Mouse (Mus musculus) midbrain, embryonic 14.5 days (tissue): ENCODE measurements around the gene Rora. TPM values are rescaled to one million over a fixed set of nuclear protein-coding genes. Genes with fewer than 3 reads are reported as not detected.

Experiments
- ATAC-seq: fragments of 200-750 bp; cut with Nextera tagmentation; 2 replicates; pipeline ENCODE4 v1.8.0; 2017; ENCODE audit warnings: moderate number of reproducible peaks, moderate library complexity; ENCODE audit not compliant: low FRiP score, low TSS enrichment
- DNase-seq: peaks from one replicate; pipeline ENCODE4 v3.0.0-alpha.2; 2015
- H3K27ac ChIP-seq: fragments of 300-500 bp; sonication (generic); replicated peaks from 2 replicates; pipeline ENCODE4 v1.5.1; 2014; ENCODE audit warnings: mild to moderate bottlenecking, low read depth, low read length, moderate library complexity
- H3K27me3 ChIP-seq: fragments of 300-500 bp; sonication (generic); 2 replicates; pipeline ENCODE4 v1.6.1; 2014; ENCODE audit warnings: low read length, control low read depth, mixed read lengths; ENCODE audit not compliant: control insufficient read depth, insufficient read depth
- H3K36me3 ChIP-seq: fragments of 300-500 bp; sonication (generic); 2 replicates; pipeline ENCODE4 v1.6.1; 2014; ENCODE audit warnings: low read length, control low read depth; ENCODE audit not compliant: control insufficient read depth, insufficient read depth
- H3K4me1 ChIP-seq: fragments of 300-500 bp; sonication (generic); 2 replicates; pipeline ENCODE4 v1.6.1; 2014; ENCODE audit warnings: mild to moderate bottlenecking, antibody characterized with exemption, low read length, control low read depth; ENCODE audit not compliant: control insufficient read depth, insufficient read depth
- H3K4me2 ChIP-seq: fragments of 300-500 bp; sonication (generic); 2 replicates; pipeline ENCODE4 v1.6.1; 2014; ENCODE audit warnings: mild to moderate bottlenecking, low read length, moderate library complexity
- H3K4me3 ChIP-seq: fragments of 300-500 bp; sonication (generic); replicated peaks from 2 replicates; pipeline ENCODE4 v1.5.1; 2014; ENCODE audit warnings: low read depth, low read length
- H3K9ac ChIP-seq: fragments of 300-500 bp; sonication (generic); replicated peaks from 2 replicates; pipeline ENCODE4 v1.6.1; 2014; ENCODE audit warnings: mild to moderate bottlenecking, low read length, moderate library complexity
- H3K9me3 ChIP-seq: fragments of 300-500 bp; sonication (generic); 2 replicates; pipeline ENCODE4 v1.6.1; 2016; ENCODE audit warnings: low read length, control low read depth, mixed read lengths; ENCODE audit not compliant: control insufficient read depth
- WGBS: fragments of 180-500 bp; shearing (Covaris S2); extraction: QIAGEN DNeasy Blood & Tissue Kit; methylation state at CpG from one replicate; pipeline ENCODE4 v1.1.7; 2014; 5-methylcytosine and 5-hydroxymethylcytosine counted together
- polyA plus RNA-seq: library from polyadenylated mRNA; unstranded; fragments of >200 nt; fragmentation: Nextera tagmentation; extraction: Ambion mirVana; gene quantifications from 2 replicates; pipeline ENCODE4 v1.2.1, GENCODE M21; 2014

The Rora gene
- polyA plus RNA-seq, 1 experiment from 2014 or later: 39.1 TPM

DNA sequence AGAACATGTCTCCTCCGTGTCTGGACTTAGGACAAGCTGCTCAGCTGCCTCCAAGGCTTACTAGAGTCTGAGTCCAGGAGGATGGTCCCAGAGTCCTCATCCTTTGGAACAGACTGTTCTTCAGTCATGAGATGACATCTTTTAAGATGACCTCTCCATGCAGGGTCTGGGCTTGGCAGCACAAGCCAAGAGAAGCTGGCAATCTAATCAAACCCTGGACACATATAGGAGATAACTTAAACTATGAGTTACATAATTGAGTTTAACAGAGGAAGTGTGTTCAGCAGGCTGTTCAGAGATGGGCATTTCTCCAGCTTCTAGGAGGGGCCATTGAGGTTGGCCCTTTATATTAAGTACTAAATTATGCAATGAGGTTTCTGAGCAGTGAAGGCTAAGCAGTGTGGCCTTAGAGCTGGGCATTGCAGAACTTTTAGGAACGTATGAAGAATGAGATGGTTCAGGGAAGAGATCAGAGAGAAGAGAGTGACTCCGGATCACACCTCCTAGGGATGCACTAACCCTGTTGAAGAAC, 42.9 kb downstream of the Rora start:
- H3K27ac ChIP-seq: no peak overlapping the region
- no peak overlapping the region for H3K4me2 ChIP-seq
- H3K4me1 ChIP-seq: 0 out of 2 replicates have a peak, but pooled peaks cover 7% of the 10 kb centered on the region
- no peak for ATAC-seq
- H3K9me3 ChIP-seq: no peaks in the 10 kb centered on the region
- no peaks in the 10 kb centered on the region for H3K36me3 ChIP-seq
- WGBS: 95% methylated on average over 3 of the region's 3 CpGs
- H3K4me3 ChIP-seq: no peak overlapping the region
- no peak overlapping the region for H3K9ac ChIP-seq
- no peak for DNase-seq
- no peaks in the 10 kb centered on the region; the same call in 1 of the 2 replicates for H3K27me3 ChIP-seq

- Histone ChIP-seq H3K9ac (no peak overlapping the region), H3K4me1 (peaks cover 13% of the 10 kb centered on the region; the same call in 1 of the 2 replicates), H3K4me2 (no peak overlapping the region), H3K36me3 (no peaks in the 10 kb centered on the region), H3K9me3 (no peaks in the 10 kb centered on the region), H3K27me3 (no peaks in the 10 kb centered on the region; the same call in 1 of the 2 replicates), H3K4me3 (no peak overlapping the region), H3K27ac (no peak overlapping the region)
- 83% methylated on average over 1 of the region's 1 CpGs for WGBS
- no peak for ATAC-seq
- no peak for DNase-seq
Measured at GRCm38 (mm10) chr9:68699341-68699740, 45.8 kb downstream of the Rora start.

GRCm38 (mm10) chr9:68699856-68700255, 46.3 kb downstream of the Rora start:
- Histone ChIP-seq H3K4me1 (peaks cover 11% of the 10 kb centered on the region; the same call in 1 of the 2 replicates), H3K36me3 (no peaks in the 10 kb centered on the region), H3K27ac (no peak overlapping the region), H3K4me2 (no peak overlapping the region), H3K4me3 (no peak overlapping the region), H3K9me3 (no peaks in the 10 kb centered on the region), H3K27me3 (no peaks in the 10 kb centered on the region; the same call in 1 of the 2 replicates), H3K9ac (no peak overlapping the region)
- no peak for DNase-seq
- ATAC-seq: no peak
- 59% methylated on average over 4 of the region's 4 CpGs for WGBS

DNA sequence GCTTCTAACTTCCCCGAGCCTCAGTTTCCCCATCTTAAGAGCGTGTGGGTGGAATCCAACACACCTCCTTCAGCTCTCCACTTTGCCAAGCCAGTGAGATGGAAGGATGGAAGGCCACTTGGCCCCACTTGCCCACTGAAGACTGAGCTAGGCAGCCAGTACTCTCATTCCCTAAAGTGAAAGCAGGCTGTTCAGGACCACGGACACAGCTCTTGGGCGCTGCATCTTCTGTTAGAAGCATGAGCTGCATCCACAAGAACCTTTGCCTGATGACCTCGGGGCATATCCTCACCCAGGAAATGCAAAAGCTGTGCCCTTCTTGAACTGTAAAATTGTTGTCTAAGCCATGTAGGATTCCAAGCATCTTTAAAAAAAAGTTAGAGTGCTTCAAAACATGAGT, 54.0 kb downstream of the Rora start:
- H3K9me3 ChIP-seq: no peaks in the 10 kb centered on the region
- no peak overlapping the region for H3K4me3 ChIP-seq
- H3K27ac ChIP-seq: no peak overlapping the region
- H3K4me2 ChIP-seq: no peak overlapping the region
- H3K9ac ChIP-seq: no peak overlapping the region
- DNase-seq: no peak
- ATAC-seq: no peak
- no peaks in the 10 kb centered on the region for H3K27me3 ChIP-seq
- no peaks in the 10 kb centered on the region for H3K36me3 ChIP-seq
- 78% methylated on average over 5 of the region's 5 CpGs for WGBS
- peaks cover 3% of the 10 kb centered on the region; the same call in 1 of the 2 replicates for H3K4me1 ChIP-seq

GRCm38 (mm10) chr9:68709232-68709631, 55.6 kb downstream of the Rora start:
- no peak overlapping the region for H3K9ac ChIP-seq
- ATAC-seq (no peak), DNase-seq (no peak)
- no peaks in the 10 kb centered on the region for H3K27me3 ChIP-seq
- H3K27ac ChIP-seq: no peak overlapping the region
- 53% methylated on average over 8 of the region's 8 CpGs for WGBS
- H3K36me3 ChIP-seq: no peaks in the 10 kb centered on the region
- H3K4me1 ChIP-seq: no peaks in the 10 kb centered on the region; the same call in 1 of the 2 replicates
- H3K4me2 ChIP-seq: no peak overlapping the region
- no peak overlapping the region for H3K4me3 ChIP-seq
- H3K9me3 ChIP-seq: no peaks in the 10 kb centered on the region

GRCm38 (mm10) chr9:68710893-68711654, 57.5 kb downstream of the Rora start:
- no peaks in the 10 kb centered on the region for H3K27me3 ChIP-seq
- H3K27ac ChIP-seq: no peak overlapping the region
- no peaks in the 10 kb centered on the region; the same call in 1 of the 2 replicates for H3K4me1 ChIP-seq
- no peaks in the 10 kb centered on the region for H3K9me3 ChIP-seq
- no peak overlapping the region for H3K4me3 ChIP-seq
- H3K4me2 ChIP-seq: no peak overlapping the region
- no peaks in the 10 kb centered on the region for H3K36me3 ChIP-seq
- DNase-seq (no peak), ATAC-seq (no peak)
- 79% methylated on average over 14 of the region's 14 CpGs for WGBS
- no peak overlapping the region for H3K9ac ChIP-seq

- Histone ChIP-seq H3K4me2 (no peak overlapping the region), H3K36me3 (no peaks in the 10 kb centered on the region), H3K27ac (no peak overlapping the region), H3K4me1 (no peaks in the 10 kb centered on the region), H3K9ac (no peak overlapping the region), H3K4me3 (no peak overlapping the region), H3K9me3 (no peaks in the 10 kb centered on the region), H3K27me3 (no peaks in the 10 kb centered on the region)
- DNase-seq: peak; percentile 64
- WGBS: 20% methylated on average over 5 of the region's 5 CpGs
- no peak for ATAC-seq
Measured at GRCm38 (mm10) chr9:68716961-68717360, 63.4 kb downstream of the Rora start.

- Histone ChIP-seq H3K27ac (no peak overlapping the region), H3K4me3 (no peak overlapping the region), H3K4me1 (no peaks in the 10 kb centered on the region), H3K4me2 (no peak overlapping the region), H3K9ac (no peak overlapping the region), H3K9me3 (no peaks in the 10 kb centered on the region), H3K36me3 (no peaks in the 10 kb centered on the region), H3K27me3 (no peaks in the 10 kb centered on the region)
- WGBS: 94% methylated on average over 6 of the region's 6 CpGs
- ATAC-seq: no peak
- no peak for DNase-seq
Measured at GRCm38 (mm10) chr9:68718427-68718826, 64.8 kb downstream of the Rora start.

- Histone ChIP-seq H3K36me3 (no peaks in the 10 kb centered on the region), H3K4me1 (no peaks in the 10 kb centered on the region), H3K27me3 (no peaks in the 10 kb centered on the region), H3K9me3 (no peaks in the 10 kb centered on the region), H3K27ac (no peak overlapping the region), H3K9ac (no peak overlapping the region), H3K4me2 (no peak overlapping the region), H3K4me3 (no peak overlapping the region)
- no peak for ATAC-seq
- no peak for DNase-seq
- 86% methylated on average over 9 of the region's 9 CpGs for WGBS
Measured at GRCm38 (mm10) chr9:68719286-68719685, 65.7 kb downstream of the Rora start.
